Mouse (Mus musculus) neural tube, embryonic 13.5 days (tissue): ENCODE results near the gene Timm22. TPM values are rescaled to one million over a fixed set of nuclear protein-coding genes. Genes with fewer than 3 reads are reported as not detected.

Source experiments
- ATAC-seq: fragments of 200-750 bp; cut with Nextera tagmentation; 2 replicates; pipeline ENCODE4 v1.8.0; 2017; ENCODE audit warnings: low read depth, mild to moderate bottlenecking, moderate TSS enrichment, moderate library complexity
- H3K27ac ChIP-seq: fragments of 300-500 bp; sonication (generic); replicated peaks from 2 replicates; pipeline ENCODE4 v1.5.1; 2015; ENCODE audit warnings: moderate library complexity, mild to moderate bottlenecking, inconsistent platforms
- H3K27me3 ChIP-seq: fragments of 300-500 bp; sonication (generic); 2 replicates; pipeline ENCODE4 v1.6.1; 2015; ENCODE audit warnings: mild to moderate bottlenecking, inconsistent platforms
- H3K36me3 ChIP-seq: fragments of 300-500 bp; sonication (generic); 2 replicates; pipeline ENCODE4 v1.6.1; 2015; ENCODE audit warnings: mild to moderate bottlenecking, inconsistent platforms
- H3K4me1 ChIP-seq: fragments of 300-500 bp; sonication (generic); replicated peaks from 2 replicates; pipeline ENCODE4 v1.6.1; 2015; ENCODE audit warnings: inconsistent platforms
- H3K4me2 ChIP-seq: fragments of 300-500 bp; sonication (generic); 2 replicates; pipeline ENCODE4 v1.6.1; 2015; ENCODE audit warnings: inconsistent platforms, mild to moderate bottlenecking, moderate library complexity
- H3K4me3 ChIP-seq: fragments of 300-500 bp; sonication (generic); 2 replicates; pipeline ENCODE4 v1.5.1; 2015; ENCODE audit warnings: mild to moderate bottlenecking, inconsistent platforms
- H3K9ac ChIP-seq: fragments of 300-500 bp; sonication (generic); 2 replicates; pipeline ENCODE4 v1.6.1; 2015; ENCODE audit warnings: moderate library complexity, mild to moderate bottlenecking, inconsistent platforms
- H3K9me3 ChIP-seq: fragments of 300-500 bp; sonication (generic); 2 replicates; pipeline ENCODE4 v1.6.1; 2016; ENCODE audit warnings: inconsistent platforms
- WGBS: fragments of 180-500 bp; shearing (Covaris S2); methylation state at CpG from one replicate; pipeline ENCODE4 v1.1.7; 2015; 5-methylcytosine and 5-hydroxymethylcytosine counted together
- polyA plus RNA-seq: library from polyadenylated mRNA; unstranded; fragments of >200 nt; fragmentation: Nextera tagmentation; extraction: Ambion mirVana; gene quantifications from 2 replicates; pipeline ENCODE4 v1.2.1, GENCODE M21; 2015

The Timm22 gene
- 103 and 124 TPM in 2 replicates for polyA plus RNA-seq

DNA sequence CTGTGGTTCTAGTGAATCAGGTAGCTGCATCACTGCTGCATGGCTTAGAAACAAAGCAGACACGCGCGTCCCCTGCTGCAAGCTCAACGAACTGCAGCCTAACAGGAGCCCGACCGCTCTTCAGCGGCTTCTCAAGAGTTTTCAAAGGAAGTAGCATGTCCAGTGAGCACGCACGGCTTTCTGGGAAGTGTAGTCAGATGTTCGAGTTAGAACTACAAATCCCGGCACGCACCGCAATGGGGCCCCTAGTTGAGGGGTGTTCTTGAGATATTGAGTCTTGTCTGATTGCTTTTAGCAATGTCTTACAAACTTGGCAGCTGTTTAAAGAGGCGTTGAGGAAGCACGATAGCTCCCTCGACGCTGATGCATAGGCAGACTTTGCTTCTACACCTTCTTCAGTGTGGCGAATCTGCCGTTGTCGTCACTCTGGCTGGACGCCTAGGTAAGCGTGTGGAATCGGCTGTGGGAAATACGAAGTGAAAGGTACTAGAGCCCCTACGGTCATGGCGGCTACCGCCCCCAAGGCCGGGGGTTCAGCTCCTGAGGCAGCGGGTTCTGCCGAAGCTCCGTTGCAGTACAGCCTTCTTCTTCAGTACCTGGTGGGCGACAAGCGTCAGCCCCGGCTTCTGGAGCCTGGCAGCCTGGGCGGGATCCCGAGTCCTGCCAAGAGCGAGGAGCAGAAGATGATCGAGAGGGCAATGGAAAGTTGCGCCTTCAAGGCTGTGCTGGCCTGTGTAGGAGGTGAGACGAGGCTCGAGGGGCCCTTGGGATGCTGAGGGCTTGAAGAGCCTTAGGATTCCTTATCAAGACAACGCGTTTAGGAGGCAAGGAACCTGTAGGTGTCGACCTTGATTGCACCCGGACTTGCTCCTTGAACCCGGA lies at the start of gene Timm22:
Gene Timm22, plus strand, starts transcription at position 251 of the 882 bp plus-strand sequence.
- Histone ChIP-seq H3K27me3 (no peaks in the 10 kb centered on the region), H3K4me2 (peak within 1 kb of the TSS; percentile 77), H3K27ac (peak within 1 kb of the TSS; percentile 74; the same call in 1 of the 2 replicates), H3K9me3 (no peaks in the 10 kb centered on the region), H3K4me1 (peaks cover 18% of the 10 kb centered on the region), H3K36me3 (peaks cover 5% of the 10 kb centered on the region), H3K4me3 (peak within 1 kb of the TSS; percentile 73), H3K9ac (peak within 1 kb of the TSS; percentile 92)
- ATAC-seq, result peak; percentile 95
- under 1% methylated on average over 46 of the region's 46 CpGs for WGBS

DNA sequence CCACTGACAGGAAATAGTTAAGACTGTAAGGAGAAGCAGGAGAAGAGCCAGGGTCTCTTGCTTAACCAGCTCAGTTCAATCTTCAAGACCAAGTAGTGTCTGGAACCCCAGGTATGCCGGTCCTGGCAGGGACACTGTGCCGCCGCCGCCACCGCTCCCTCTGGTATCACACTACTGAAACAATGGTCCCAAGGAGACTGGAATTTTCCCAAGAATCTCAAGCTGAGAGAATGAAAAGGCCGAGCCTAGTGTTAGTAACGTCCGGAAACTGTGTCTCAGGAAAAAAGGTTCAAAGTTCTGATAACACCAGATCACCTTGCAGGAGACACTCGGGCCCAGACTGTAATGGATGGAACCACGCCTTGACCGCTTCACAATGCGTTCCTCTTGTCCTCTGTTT lies 49.3 kb upstream of the Timm22 start:
- Histone ChIP-seq H3K4me1 (peaks cover 91% of the 10 kb centered on the region), H3K4me3 (no peak overlapping the region), H3K27ac (peak overlapping the region; percentile 54; the same call in 1 of the 2 replicates), H3K27me3 (no peaks in the 10 kb centered on the region), H3K9ac (no peak overlapping the region), H3K36me3 (no peaks in the 10 kb centered on the region), H3K9me3 (no peaks in the 10 kb centered on the region), H3K4me2 (no peak overlapping the region)
- 67% methylated on average over 12 of the region's 12 CpGs for WGBS
- ATAC-seq, result no peak

DNA sequence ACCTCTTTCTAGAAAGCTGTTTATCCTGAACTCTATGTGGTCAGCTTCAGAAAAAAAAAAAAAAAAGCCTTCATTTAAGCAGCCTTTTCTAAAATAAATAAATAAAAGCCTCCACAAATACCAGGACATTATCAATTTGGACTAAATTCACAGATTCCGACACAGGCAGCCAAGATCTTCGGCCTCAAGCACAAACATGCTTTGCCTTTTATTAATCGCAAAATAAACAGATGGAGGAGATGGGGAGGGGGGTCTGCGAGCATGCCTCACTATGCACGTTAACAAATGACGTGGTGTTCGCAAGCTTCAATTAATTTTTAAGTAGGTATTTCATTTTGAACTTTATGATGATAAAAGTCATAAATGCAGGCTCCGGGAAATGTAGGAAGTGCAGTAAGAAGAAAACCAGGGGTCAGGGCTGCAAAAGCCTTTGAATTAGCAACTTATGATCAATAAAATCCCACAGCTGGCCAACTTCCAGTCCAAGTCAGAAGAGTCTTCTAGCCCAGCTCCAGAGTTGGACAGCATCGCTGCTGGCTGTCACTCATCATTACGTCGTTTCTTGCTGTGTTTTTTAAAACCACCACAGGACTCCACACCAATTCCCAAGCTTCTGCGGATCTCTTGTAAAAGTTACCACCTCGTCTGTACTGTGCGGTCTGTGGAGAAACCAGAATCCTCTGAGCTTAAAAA lies 48.0 kb upstream of the Timm22 start:
- no peaks in the 10 kb centered on the region for H3K27me3 ChIP-seq
- ATAC-seq, result no peak
- H3K9me3 ChIP-seq, result no peaks in the 10 kb centered on the region
- no peak overlapping the region for H3K9ac ChIP-seq
- 40% methylated on average over 14 of the region's 14 CpGs for WGBS
- no peaks in the 10 kb centered on the region for H3K36me3 ChIP-seq
- no peak overlapping the region for H3K4me2 ChIP-seq
- H3K27ac ChIP-seq, result peak overlapping the region; percentile 54; the same call in 1 of the 2 replicates
- no peak overlapping the region for H3K4me3 ChIP-seq
- H3K4me1 ChIP-seq, result peaks cover 91% of the 10 kb centered on the region

DNA sequence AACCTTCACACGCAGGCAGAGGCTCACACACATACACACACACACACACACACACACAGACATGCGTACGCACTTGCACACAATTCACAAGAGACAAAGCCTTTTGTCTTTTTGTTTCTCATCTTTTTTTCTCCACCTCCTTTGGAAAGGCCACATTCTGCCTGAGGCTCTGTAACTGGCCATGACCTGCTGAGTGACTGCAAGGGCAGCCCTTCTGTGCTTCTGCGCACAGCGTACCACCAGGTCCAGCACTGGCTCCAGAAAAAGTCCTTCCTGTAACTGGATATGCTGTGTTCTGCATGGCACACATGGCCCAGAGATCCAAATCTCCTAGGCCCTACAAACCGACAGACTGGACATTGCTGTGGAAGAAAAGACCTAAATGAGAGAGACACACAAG lies 46.5 kb upstream of the Timm22 start:
- Histone ChIP-seq H3K4me3 (no peak overlapping the region), H3K9ac (no peak overlapping the region), H3K36me3 (no peaks in the 10 kb centered on the region), H3K4me1 (peaks cover 89% of the 10 kb centered on the region), H3K27me3 (no peaks in the 10 kb centered on the region), H3K27ac (no peak overlapping the region), H3K4me2 (no peak overlapping the region), H3K9me3 (no peaks in the 10 kb centered on the region)
- no peak for ATAC-seq
- 41% methylated on average over 6 of the region's 6 CpGs for WGBS

DNA sequence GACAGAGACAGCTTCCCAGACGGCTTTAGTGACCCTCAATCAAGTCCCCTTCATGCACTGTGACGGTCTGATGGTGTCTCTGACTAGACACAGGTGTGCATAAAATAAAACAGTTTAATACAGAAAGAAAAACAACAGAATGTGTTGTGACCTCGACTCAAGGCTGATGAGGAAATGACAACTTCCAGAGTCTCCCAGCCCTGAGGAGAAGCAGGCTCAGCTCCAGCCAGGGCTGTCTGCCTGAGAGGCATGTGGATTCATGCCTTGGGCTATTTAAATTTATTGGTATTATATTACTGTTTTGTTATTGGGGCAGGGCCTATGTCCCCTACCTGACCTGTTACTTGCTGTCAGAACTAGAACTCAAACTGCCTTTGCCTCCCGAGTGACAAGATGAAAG lies 45.3 kb upstream of the Timm22 start:
- H3K4me1 ChIP-seq, result peaks cover 79% of the 10 kb centered on the region
- 48% methylated on average over 4 of the region's 4 CpGs for WGBS
- ATAC-seq, result no peak
- no peak overlapping the region for H3K27ac ChIP-seq
- H3K27me3 ChIP-seq, result no peaks in the 10 kb centered on the region
- no peak overlapping the region for H3K4me2 ChIP-seq
- H3K36me3 ChIP-seq, result no peaks in the 10 kb centered on the region
- no peak overlapping the region for H3K9ac ChIP-seq
- no peak overlapping the region for H3K4me3 ChIP-seq
- H3K9me3 ChIP-seq, result no peaks in the 10 kb centered on the region

GRCm38 (mm10) chr11:76363178-76363577 lies 43.6 kb upstream of the Timm22 start:
- H3K4me1 ChIP-seq, result peaks cover 61% of the 10 kb centered on the region
- peak overlapping the region; percentile 11; the same call in 1 of the 2 replicates for H3K4me2 ChIP-seq
- H3K9ac ChIP-seq, result peak overlapping the region; percentile 38
- 6% methylated on average over 6 of the region's 6 CpGs for WGBS
- H3K36me3 ChIP-seq, result no peaks in the 10 kb centered on the region
- H3K27ac ChIP-seq, result peak overlapping the region; percentile 73
- no peak overlapping the region for H3K4me3 ChIP-seq
- H3K27me3 ChIP-seq, result no peaks in the 10 kb centered on the region
- ATAC-seq, result peak; percentile 78
- H3K9me3 ChIP-seq, result no peaks in the 10 kb centered on the region

GRCm38 (mm10) chr11:76363636-76364035 lies 43.1 kb upstream of the Timm22 start:
- no peaks in the 10 kb centered on the region for H3K36me3 ChIP-seq
- 7% methylated on average over 9 of the region's 9 CpGs for WGBS
- H3K27me3 ChIP-seq, result no peaks in the 10 kb centered on the region
- H3K4me2 ChIP-seq, result peak overlapping the region; percentile 14
- peak; percentile 74; the same call in 1 of the 2 replicates for ATAC-seq
- peaks cover 56% of the 10 kb centered on the region for H3K4me1 ChIP-seq
- no peak overlapping the region for H3K4me3 ChIP-seq
- H3K27ac ChIP-seq, result peak overlapping the region; percentile 73
- H3K9ac ChIP-seq, result 0 out of 2 replicates have a peak overlapping the region, but pooled peaks have one; percentile 9
- H3K9me3 ChIP-seq, result no peaks in the 10 kb centered on the region

- Histone ChIP-seq H3K4me2 (peak overlapping the region; percentile 14; the same call in 1 of the 2 replicates), H3K9ac (0 out of 2 replicates have a peak overlapping the region, but pooled peaks have one; percentile 9), H3K4me3 (no peak overlapping the region), H3K27ac (peak overlapping the region; percentile 73), H3K27me3 (no peaks in the 10 kb centered on the region), H3K36me3 (no peaks in the 10 kb centered on the region), H3K9me3 (no peaks in the 10 kb centered on the region), H3K4me1 (peaks cover 52% of the 10 kb centered on the region)
- 52% methylated on average over 5 of the region's 5 CpGs for WGBS
- ATAC-seq, result no peak
Observed at GRCm38 (mm10) chr11:76364038-76364437, 42.7 kb upstream of the Timm22 start.

DNA sequence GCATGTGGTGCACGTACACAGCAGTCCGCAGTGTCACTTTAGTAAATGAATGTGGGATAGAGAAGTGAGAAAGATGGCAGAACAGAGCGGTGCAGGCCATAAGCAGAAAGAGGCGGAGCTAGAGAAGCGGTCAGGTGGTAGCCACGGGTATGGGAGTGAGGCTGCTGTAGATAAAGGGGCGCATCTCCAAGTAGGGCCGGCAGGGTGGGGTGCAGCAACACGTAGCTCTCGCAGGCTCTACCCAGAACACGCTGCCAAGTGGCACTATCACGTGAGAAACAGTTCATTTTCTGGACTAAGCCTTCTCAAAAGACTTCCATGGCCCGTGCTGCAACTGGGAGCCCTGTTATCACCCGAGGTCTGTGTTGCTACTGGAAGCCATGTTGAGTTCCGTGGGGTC lies 40.0 kb upstream of the Timm22 start:
- H3K27me3 ChIP-seq, result no peaks in the 10 kb centered on the region
- no peaks in the 10 kb centered on the region for H3K36me3 ChIP-seq
- ATAC-seq, result no peak
- H3K4me1 ChIP-seq, result peaks cover 49% of the 10 kb centered on the region
- no peak overlapping the region for H3K4me2 ChIP-seq
- no peak overlapping the region for H3K9ac ChIP-seq
- 89% methylated on average over 15 of the region's 15 CpGs for WGBS
- H3K4me3 ChIP-seq, result no peak overlapping the region
- no peaks in the 10 kb centered on the region for H3K9me3 ChIP-seq
- H3K27ac ChIP-seq, result no peak overlapping the region

DNA sequence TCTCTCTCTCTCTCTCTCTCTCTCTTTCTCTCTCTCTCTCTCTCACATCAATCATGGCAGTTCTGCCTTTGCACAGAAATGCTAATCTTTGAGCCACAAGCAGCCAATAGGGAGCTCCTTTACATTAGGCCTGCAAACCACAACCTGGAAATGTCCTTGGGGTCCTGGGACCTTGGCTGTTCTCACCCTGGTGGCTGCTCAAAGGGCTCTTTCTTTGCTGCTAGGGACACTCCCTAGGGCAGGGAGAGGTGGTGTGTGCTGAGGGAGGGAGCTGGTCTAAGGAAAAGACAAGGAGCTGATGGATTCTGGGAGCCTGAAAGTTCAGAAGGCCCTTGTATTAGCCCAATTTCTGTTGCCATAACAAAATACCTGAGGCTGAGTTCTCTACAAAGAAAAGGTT lies 36.3 kb upstream of the Timm22 start:
- Histone ChIP-seq H3K9me3 (no peaks in the 10 kb centered on the region), H3K9ac (no peak overlapping the region), H3K4me2 (no peak overlapping the region), H3K4me1 (peaks cover 55% of the 10 kb centered on the region), H3K27ac (no peak overlapping the region), H3K36me3 (no peaks in the 10 kb centered on the region), H3K4me3 (no peak overlapping the region), H3K27me3 (no peaks in the 10 kb centered on the region)
- no peak for ATAC-seq

DNA sequence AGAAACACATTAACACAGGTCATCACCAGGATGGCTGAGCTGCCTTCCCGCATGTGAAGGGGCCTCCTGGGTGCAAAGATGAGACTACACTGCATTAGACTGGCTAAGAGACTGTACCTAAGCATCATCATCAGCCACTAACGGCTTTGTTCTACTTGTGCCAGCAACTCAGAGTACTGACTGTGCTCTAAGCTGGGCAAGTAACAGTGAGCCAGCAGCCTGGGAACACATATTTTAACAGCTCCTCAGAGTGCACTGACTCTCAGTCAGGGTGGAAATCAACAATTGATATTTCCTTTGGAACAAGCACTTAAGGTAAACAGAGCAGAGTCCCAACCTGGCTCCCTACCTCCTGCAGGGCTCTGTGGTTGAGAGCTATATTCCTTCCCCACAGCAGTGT lies 34.6 kb upstream of the Timm22 start:
- WGBS, result 50% methylated on average over 2 of the region's 2 CpGs
- no peaks in the 10 kb centered on the region for H3K27me3 ChIP-seq
- peak overlapping the region; percentile 54 for H3K27ac ChIP-seq
- H3K36me3 ChIP-seq, result no peaks in the 10 kb centered on the region
- no peak overlapping the region for H3K4me3 ChIP-seq
- H3K9me3 ChIP-seq, result no peaks in the 10 kb centered on the region
- peak; percentile 26; the same call in 1 of the 2 replicates for ATAC-seq
- peaks cover 71% of the 10 kb centered on the region for H3K4me1 ChIP-seq
- H3K9ac ChIP-seq, result 0 out of 2 replicates have a peak overlapping the region, but pooled peaks have one; percentile 31
- H3K4me2 ChIP-seq, result no peak overlapping the region

- Histone ChIP-seq H3K9ac (no peak overlapping the region), H3K4me3 (no peak overlapping the region), H3K27me3 (no peaks in the 10 kb centered on the region), H3K9me3 (no peaks in the 10 kb centered on the region), H3K27ac (peak overlapping the region; percentile 54), H3K36me3 (no peaks in the 10 kb centered on the region), H3K4me2 (no peak overlapping the region), H3K4me1 (peaks cover 75% of the 10 kb centered on the region)
- no peak for ATAC-seq
- 58% methylated on average over 6 of the region's 6 CpGs for WGBS
Observed at GRCm38 (mm10) chr11:76372534-76372933, 34.2 kb upstream of the Timm22 start.
